Mouse (Mus musculus) limb, embryonic 13.5 days (tissue): ENCODE data around the gene Taf1b. TPM values are rescaled to one million over a fixed set of nuclear protein-coding genes. Genes with fewer than 3 reads are reported as not detected.
A peak's percentile ranks its signal among the peaks of the same experiment; 100 is the strongest.

ENCODE experiments used
- ATAC-seq: fragments of 200-750 bp; cut with Nextera tagmentation; 2 replicates; pipeline ENCODE4 v1.8.0; 2017; ENCODE audit warnings: low read depth, moderate number of reproducible peaks, moderate TSS enrichment; ENCODE audit not compliant: low FRiP score
- H3K27ac ChIP-seq: fragments of 300-500 bp; sonication (generic); 2 replicates; pipeline ENCODE4 v1.5.1; 2015; ENCODE audit warnings: inconsistent platforms, mild to moderate bottlenecking, moderate library complexity
- H3K27me3 ChIP-seq: fragments of 300-500 bp; sonication (generic); 2 replicates; pipeline ENCODE4 v1.6.1; 2015; ENCODE audit warnings: mild to moderate bottlenecking, inconsistent platforms
- H3K36me3 ChIP-seq: fragments of 300-500 bp; sonication (generic); 2 replicates; pipeline ENCODE4 v1.6.1; 2015; ENCODE audit warnings: inconsistent platforms, mild to moderate bottlenecking, moderate library complexity
- H3K4me1 ChIP-seq: fragments of 300-500 bp; sonication (generic); 2 replicates; pipeline ENCODE4 v1.6.1; 2015; ENCODE audit warnings: inconsistent platforms
- H3K4me2 ChIP-seq: fragments of 300-500 bp; sonication (generic); replicated peaks from 2 replicates; pipeline ENCODE4 v1.6.1; 2015; ENCODE audit warnings: inconsistent platforms, mild to moderate bottlenecking, moderate library complexity
- H3K4me3 ChIP-seq: fragments of 300-500 bp; sonication (generic); 2 replicates; pipeline ENCODE4 v1.5.1; 2015; ENCODE audit warnings: moderate library complexity, mild to moderate bottlenecking, inconsistent platforms
- H3K9ac ChIP-seq: fragments of 300-500 bp; sonication (generic); 2 replicates; pipeline ENCODE4 v1.6.1; 2015; ENCODE audit warnings: mild to moderate bottlenecking, inconsistent platforms
- H3K9me3 ChIP-seq: fragments of 300-500 bp; sonication (generic); 2 replicates; pipeline ENCODE4 v1.6.1; 2016; ENCODE audit warnings: inconsistent platforms
- WGBS: fragments of 180-500 bp; shearing (Covaris S2); methylation state at CpG from one replicate; pipeline ENCODE4 v1.1.7; 2015; 5-methylcytosine and 5-hydroxymethylcytosine counted together
- polyA plus RNA-seq: library from polyadenylated mRNA; unstranded; fragments of >200 nt; fragmentation: Nextera tagmentation; extraction: Ambion mirVana; gene quantifications from 2 replicates; pipeline ENCODE4 v1.2.1, GENCODE M21; 2015

The Taf1b gene
- polyA plus RNA-seq, 1 experiment from 2014 or later = 29.6 TPM

GRCm38 (mm10) chr12:24563395-24563960 lies 65.3 kb downstream of the Taf1b start:
- WGBS = 89% methylated on average over 7 of the region's 7 CpGs
- no peak overlapping the region for H3K9ac ChIP-seq
- H3K4me3 ChIP-seq = no peak overlapping the region
- H3K4me2 ChIP-seq = no peak overlapping the region
- H3K36me3 ChIP-seq = peaks cover 6% of the 10 kb centered on the region
- no peak overlapping the region for H3K27ac ChIP-seq
- ATAC-seq = no peak
- H3K9me3 ChIP-seq = no peaks in the 10 kb centered on the region
- no peaks in the 10 kb centered on the region for H3K4me1 ChIP-seq
- no peaks in the 10 kb centered on the region for H3K27me3 ChIP-seq

GRCm38 (mm10) chr12:24565311-24565710 lies 67.2 kb downstream of the Taf1b start:
- Histone ChIP-seq H3K4me3 (no peak overlapping the region), H3K27me3 (peaks cover 6% of the 10 kb centered on the region; the same call in 1 of the 2 replicates), H3K4me1 (no peaks in the 10 kb centered on the region), H3K9ac (no peak overlapping the region), H3K9me3 (no peaks in the 10 kb centered on the region), H3K27ac (no peak overlapping the region), H3K36me3 (no peaks in the 10 kb centered on the region; the same call in 1 of the 2 replicates), H3K4me2 (no peak overlapping the region)
- ATAC-seq = no peak
- 70% methylated on average over 6 of the region's 6 CpGs for WGBS

GRCm38 (mm10) chr12:24567606-24568005 lies 69.4 kb downstream of the Taf1b start:
- no peak overlapping the region for H3K9ac ChIP-seq
- peaks cover 24% of the 10 kb centered on the region for H3K27me3 ChIP-seq
- H3K9me3 ChIP-seq = no peaks in the 10 kb centered on the region
- H3K4me2 ChIP-seq = no peak overlapping the region
- H3K27ac ChIP-seq = no peak overlapping the region
- ATAC-seq = no peak
- 84% methylated on average over 3 of the region's 3 CpGs for WGBS
- peaks cover 7% of the 10 kb centered on the region for H3K4me1 ChIP-seq
- H3K4me3 ChIP-seq = no peak overlapping the region
- no peaks in the 10 kb centered on the region for H3K36me3 ChIP-seq

GRCm38 (mm10) chr12:24571523-24572392 lies 73.6 kb downstream of the Taf1b start, which contains the start of gene Grhl1:
TSS of gene Grhl1 (plus strand) at chr12:24572283.
- WGBS = 1% methylated on average over 63 of the region's 64 CpGs
- no peak within 1 kb of the TSS for H3K27ac ChIP-seq
- no peaks in the 10 kb centered on the region for H3K9me3 ChIP-seq
- peak; percentile 98 for ATAC-seq
- H3K4me2 ChIP-seq = peak within 1 kb of the TSS; percentile 80
- no peaks in the 10 kb centered on the region for H3K36me3 ChIP-seq
- H3K9ac ChIP-seq = peak within 1 kb of the TSS; percentile 58
- H3K4me3 ChIP-seq = peak within 1 kb of the TSS; percentile 62
- peaks cover 40% of the 10 kb centered on the region for H3K4me1 ChIP-seq
- H3K27me3 ChIP-seq = peaks cover 44% of the 10 kb centered on the region

- Histone ChIP-seq H3K4me3 (peak overlapping the region; percentile 62), H3K4me2 (peak overlapping the region; percentile 80), H3K36me3 (no peaks in the 10 kb centered on the region), H3K9ac (peak overlapping the region; percentile 58), H3K9me3 (no peaks in the 10 kb centered on the region), H3K4me1 (peaks cover 40% of the 10 kb centered on the region), H3K27me3 (peaks cover 46% of the 10 kb centered on the region), H3K27ac (no peak overlapping the region)
- ATAC-seq = peak; percentile 42
- 6% methylated on average over 48 of the region's 48 CpGs for WGBS
Measured at GRCm38 (mm10) chr12:24572421-24573274, 74.5 kb downstream of the Taf1b start.

- no peak overlapping the region; the same call in 1 of the 2 replicates for H3K9ac ChIP-seq
- H3K4me1 ChIP-seq = peaks cover 40% of the 10 kb centered on the region
- H3K4me2 ChIP-seq = peak overlapping the region; percentile 80
- no peak for ATAC-seq
- peak overlapping the region; percentile 62 for H3K4me3 ChIP-seq
- 43% methylated on average over 3 of the region's 3 CpGs for WGBS
- H3K27ac ChIP-seq = no peak overlapping the region
- H3K9me3 ChIP-seq = no peaks in the 10 kb centered on the region
- no peaks in the 10 kb centered on the region for H3K36me3 ChIP-seq
- H3K27me3 ChIP-seq = peaks cover 46% of the 10 kb centered on the region
Measured at GRCm38 (mm10) chr12:24573275-24573580, 75.1 kb downstream of the Taf1b start.

- Histone ChIP-seq H3K4me2 (peak overlapping the region; percentile 16; the same call in 1 of the 2 replicates), H3K9me3 (no peaks in the 10 kb centered on the region), H3K27ac (peak overlapping the region; percentile 33; the same call in 1 of the 2 replicates), H3K4me3 (no peak overlapping the region), H3K4me1 (peaks cover 40% of the 10 kb centered on the region), H3K27me3 (peaks cover 44% of the 10 kb centered on the region), H3K36me3 (no peaks in the 10 kb centered on the region), H3K9ac (no peak overlapping the region)
- ATAC-seq = no peak
- 13% methylated on average over 7 of the region's 7 CpGs for whole genome bisulfite sequencing
Measured at GRCm38 (mm10) chr12:24574870-24575269, 76.7 kb downstream of the Taf1b start.

GRCm38 (mm10) chr12:24580452-24580851 lies 82.3 kb downstream of the Taf1b start:
- no peak overlapping the region for H3K4me3 ChIP-seq
- H3K27ac ChIP-seq = no peak overlapping the region
- no peaks in the 10 kb centered on the region for H3K9me3 ChIP-seq
- peaks cover 10% of the 10 kb centered on the region; the same call in 1 of the 2 replicates for H3K27me3 ChIP-seq
- peaks cover 12% of the 10 kb centered on the region for H3K4me1 ChIP-seq
- no peaks in the 10 kb centered on the region for H3K36me3 ChIP-seq
- no peak for ATAC-seq
- H3K9ac ChIP-seq = no peak overlapping the region
- no peak overlapping the region for H3K4me2 ChIP-seq
- 86% methylated on average over 1 of the region's 1 CpGs for WGBS

- no peak for ATAC-seq
- Histone ChIP-seq H3K4me2 (no peak overlapping the region), H3K9me3 (no peaks in the 10 kb centered on the region), H3K4me3 (no peak overlapping the region), H3K4me1 (peaks cover 5% of the 10 kb centered on the region), H3K27me3 (peaks cover 7% of the 10 kb centered on the region; the same call in 1 of the 2 replicates), H3K27ac (no peak overlapping the region), H3K36me3 (no peaks in the 10 kb centered on the region), H3K9ac (no peak overlapping the region)
- 89% methylated on average over 14 of the region's 14 CpGs for WGBS
Measured at GRCm38 (mm10) chr12:24580996-24581683, 83.0 kb downstream of the Taf1b start.

- H3K9me3 ChIP-seq = no peaks in the 10 kb centered on the region
- no peaks in the 10 kb centered on the region for H3K27me3 ChIP-seq
- ATAC-seq = no peak
- no peak overlapping the region for H3K4me2 ChIP-seq
- H3K4me1 ChIP-seq = no peaks in the 10 kb centered on the region
- H3K9ac ChIP-seq = no peak overlapping the region
- no peak overlapping the region for H3K27ac ChIP-seq
- WGBS = 85% methylated on average over 3 of the region's 3 CpGs
- no peaks in the 10 kb centered on the region for H3K36me3 ChIP-seq
- H3K4me3 ChIP-seq = no peak overlapping the region
Measured at GRCm38 (mm10) chr12:24583653-24584052, 85.5 kb downstream of the Taf1b start.

GRCm38 (mm10) chr12:24584835-24585234 lies 86.7 kb downstream of the Taf1b start:
- Histone ChIP-seq H3K4me3 (no peak overlapping the region), H3K27ac (no peak overlapping the region), H3K36me3 (no peaks in the 10 kb centered on the region), H3K4me2 (no peak overlapping the region), H3K27me3 (no peaks in the 10 kb centered on the region), H3K9me3 (no peaks in the 10 kb centered on the region), H3K4me1 (no peaks in the 10 kb centered on the region), H3K9ac (no peak overlapping the region)
- no peak for ATAC-seq
- 79% methylated on average over 8 of the region's 8 CpGs for WGBS
